Mouse (Mus musculus): ENCODE measurements at regions not wholly inside any gene's neighbourhood (a gene's known extent, or its start where the extent isn't known, plus 50 kb on each side); places are given as distances from the start of the nearest gene placed in this dataset.

GRCm38 (mm10) chr3:144021969-144022368 is 183.1 kb downstream of the Lmo4 start:
- Histone ChIP-seq H3K27ac (peak overlapping the region; percentile 38; the same call in 1 of the 2 replicates), H3K4me3 (no peak overlapping the region)
- DNase-seq (ENCODE audit: extremely low spot score in 1 of 2, low spot score in 2 of 2) = no peak
- no peak for TF ChIP-seq CTCF (IDR thresholded peaks at IDR 0.05)
- intact Hi-C loops (cut with DNase I) = loop anchor here (5.0 to 10.0 kb wide), 3 partner anchors 165 to 707 kb away; no protein-coding TSS in a partner anchor

- DNase-seq (ENCODE audit: extremely low spot score in 1 of 2, low spot score in 2 of 2) = no peak
- no peak for TF ChIP-seq CTCF (IDR thresholded peaks at IDR 0.05)
- no peak overlapping the region for H3K4me3 ChIP-seq
- intact Hi-C loops (cut with DNase I) = loop anchor here (5.0 to 10.0 kb wide), 3 partner anchors 167 to 706 kb away; no protein-coding TSS in a partner anchor
- H3K27ac ChIP-seq = peak overlapping the region; percentile 50
These were observed 184.7 kb downstream of the Lmo4 start for GRCm38 (mm10) chr3:144020189-144020940.

- TF ChIP-seq CTCF (IDR thresholded peaks at IDR 0.05) = no peak
- H3K27ac ChIP-seq = peak overlapping the region; percentile 71
- DNase-seq (ENCODE audit: extremely low spot score in 1 of 2, low spot score in 2 of 2) = no peak
- H3K4me3 ChIP-seq = no peak overlapping the region
- intact Hi-C loops (cut with DNase I) = loop anchor here (5.0 to 10.0 kb wide), 2 partner anchors 307 to 774 kb away; no protein-coding TSS in a partner anchor
These were observed 185.7 kb downstream of the Lmo4 start for GRCm38 (mm10) chr3:144019293-144019692.

GRCm38 (mm10) chr3:144018559-144018958 is 186.5 kb downstream of the Lmo4 start:
- no peak for DNase-seq (ENCODE audit: extremely low spot score in 1 of 2, low spot score in 2 of 2)
- intact Hi-C loops (cut with DNase I) = loop anchor here (5.0 to 10.0 kb wide), 2 partner anchors 306 to 774 kb away; no protein-coding TSS in a partner anchor
- no peak overlapping the region for H3K4me3 ChIP-seq
- TF ChIP-seq CTCF (IDR thresholded peaks at IDR 0.05) = no peak
- peak overlapping the region; percentile 55; the same call in 1 of the 2 replicates for H3K27ac ChIP-seq

GRCm38 (mm10) chr3:144015236-144015635 is 189.8 kb downstream of the Lmo4 start:
- intact Hi-C loops (cut with DNase I) = loop anchor here (5.0 to 10.0 kb wide), 2 partner anchors 303 to 770 kb away; no protein-coding TSS in a partner anchor
- H3K27ac ChIP-seq = no peak overlapping the region
- DNase-seq (ENCODE audit: extremely low spot score in 1 of 2, low spot score in 2 of 2) = no peak
- no peak overlapping the region for H3K4me3 ChIP-seq
- TF ChIP-seq CTCF (IDR thresholded peaks at IDR 0.05) = no peak

GRCm38 (mm10) chr3:144013481-144014125 is 191.4 kb downstream of the Lmo4 start:
- no peak overlapping the region for H3K27ac ChIP-seq
- TF ChIP-seq CTCF (IDR thresholded peaks at IDR 0.05) = no peak
- no peak overlapping the region for H3K4me3 ChIP-seq
- intact Hi-C loops (cut with DNase I) = loop anchor here (10.0 kb wide), 1 partner anchor 769 kb away; no protein-coding TSS in a partner anchor
- DNase-seq (ENCODE audit: extremely low spot score in 1 of 2, low spot score in 2 of 2) = no peak

GRCm38 (mm10) chr3:144012820-144013219 is 192.2 kb downstream of the Lmo4 start:
- TF ChIP-seq CTCF (IDR thresholded peaks at IDR 0.05) = no peak
- DNase-seq (ENCODE audit: extremely low spot score in 1 of 2, low spot score in 2 of 2) = no peak
- Histone ChIP-seq H3K27ac (no peak overlapping the region), H3K4me3 (no peak overlapping the region)
- intact Hi-C loops (cut with DNase I) = loop anchor here (10.0 kb wide), 1 partner anchor 768 kb away; no protein-coding TSS in a partner anchor

- DNase-seq (ENCODE audit: extremely low spot score in 1 of 2, low spot score in 2 of 2) = no peak
- Histone ChIP-seq H3K4me3 (no peak overlapping the region), H3K27ac (no peak overlapping the region)
- intact Hi-C loops (cut with DNase I) = loop anchor here (10.0 kb wide), 1 partner anchor 767 kb away; no protein-coding TSS in a partner anchor
- TF ChIP-seq CTCF (IDR thresholded peaks at IDR 0.05) = no peak
These were observed 192.8 kb downstream of the Lmo4 start for GRCm38 (mm10) chr3:144012173-144012572.

GRCm38 (mm10) chr3:144011456-144012025 is 193.5 kb downstream of the Lmo4 start:
- DNase-seq (ENCODE audit: extremely low spot score in 1 of 2, low spot score in 2 of 2) = no peak
- no peak overlapping the region for H3K27ac ChIP-seq
- intact Hi-C loops (cut with DNase I) = loop anchor here (10.0 kb wide), 1 partner anchor 767 kb away; no protein-coding TSS in a partner anchor
- H3K4me3 ChIP-seq = no peak overlapping the region
- no peak for TF ChIP-seq CTCF (IDR thresholded peaks at IDR 0.05)

GRCm38 (mm10) chr3:144010558-144010957 is 194.5 kb downstream of the Lmo4 start:
- H3K27ac ChIP-seq = no peak overlapping the region

GRCm38 (mm10) chr3:144007111-144007619 is 197.9 kb downstream of the Lmo4 start:
- Histone ChIP-seq H3K27ac (no peak overlapping the region), H3K4me3 (no peak overlapping the region)
- intact Hi-C loops (cut with DNase I) = no loop called here
- TF ChIP-seq CTCF (IDR thresholded peaks at IDR 0.05) = no peak
- no peak for DNase-seq (ENCODE audit: extremely low spot score in 1 of 2, low spot score in 2 of 2)

More at GRCm38 (mm10) chr3:144010558-144010957, 194.5 kb downstream of the Lmo4 start:
- no peak overlapping the region for H3K4me3 ChIP-seq
- intact Hi-C loops (cut with DNase I) = loop anchor here (10.0 kb wide), 1 partner anchor 766 kb away; no protein-coding TSS in a partner anchor
- DNase-seq (ENCODE audit: extremely low spot score in 1 of 2, low spot score in 2 of 2) = no peak
- no peak for TF ChIP-seq CTCF (IDR thresholded peaks at IDR 0.05)

Measured in left cerebral cortex, adult 2 months (tissue).